Mouse (Mus musculus) left cerebral cortex, postnatal 25 days (tissue): ENCODE measurements around the gene Iyd. TPM values are rescaled to one million over a fixed set of nuclear protein-coding genes. Genes with fewer than 3 reads are reported as not detected.

Source experiments
- DNase-seq, 2 experiments: peaks; one replicate each; pipeline ENCODE4 v3.0.0; 2022; ENCODE audit warnings: low spot score in 2 of 2, mixed read lengths in 1 of 2
- intact Hi-C: fragments of 180-260 bp; cut with DNase I; formaldehyde crosslinking; loops from one replicate; pipeline ENCODE4 v1.15.1; 2025
- total RNA-seq, 2 experiments: library from RNA; stranded (reverse); gene quantifications; 2 replicates each; pipeline ENCODE4 v1.2.3; 2021

The Iyd gene
- total RNA-seq, 2 experiments from 2014 or later = 0.66 TPM; not detected in 1

DNA sequence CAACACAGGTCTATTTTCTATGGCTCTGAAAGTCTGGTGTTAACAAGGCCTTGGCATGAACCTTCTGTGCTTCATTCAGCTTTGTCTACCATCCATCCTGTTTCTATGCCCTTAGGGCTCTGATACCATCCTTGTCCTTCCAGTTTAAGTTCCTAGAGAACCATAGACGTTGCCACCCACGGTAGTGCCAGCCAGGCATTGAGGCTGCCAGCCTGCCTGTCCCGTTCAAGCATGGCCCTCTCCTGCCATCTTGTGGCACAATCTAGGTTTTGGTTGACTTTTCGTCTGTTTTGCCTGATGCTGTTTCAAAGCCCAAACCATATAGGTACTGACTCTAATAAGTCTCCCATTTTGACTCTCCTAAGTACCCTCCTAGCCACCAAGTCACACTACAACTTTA, 8.7 kb upstream of the Iyd start:
- intact Hi-C loops = loop anchor here (1.0 to 5.0 kb wide), 2 partner anchors 198 to 816 kb away; no protein-coding TSS in a partner anchor
- DNase-seq = peak; percentile 88

DNA sequence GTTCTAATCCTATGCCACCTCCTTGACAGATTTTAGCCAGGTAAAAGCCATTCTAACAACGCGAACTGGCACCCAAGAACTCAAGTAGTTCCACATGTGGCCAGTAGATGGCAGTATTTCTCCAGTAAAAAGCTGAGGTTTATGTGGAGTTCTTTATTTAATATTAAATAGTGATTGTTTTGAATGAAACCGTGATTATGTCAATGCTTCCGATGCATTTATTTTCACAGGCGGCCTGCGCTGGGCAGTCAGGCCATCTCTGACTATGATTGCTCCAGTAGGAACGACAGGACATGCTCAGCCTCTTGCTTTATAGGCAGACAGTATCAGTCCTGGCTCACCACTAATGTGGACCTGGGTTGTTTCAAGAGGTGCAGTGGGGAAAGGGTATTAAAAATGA, 5.6 kb upstream of the Iyd start:
- intact Hi-C loops = loop anchor here (2.0 to 5.0 kb wide), 2 partner anchors 410 to 813 kb away; no protein-coding TSS in a partner anchor
- DNase-seq = peak; percentile 43 to 44

DNA sequence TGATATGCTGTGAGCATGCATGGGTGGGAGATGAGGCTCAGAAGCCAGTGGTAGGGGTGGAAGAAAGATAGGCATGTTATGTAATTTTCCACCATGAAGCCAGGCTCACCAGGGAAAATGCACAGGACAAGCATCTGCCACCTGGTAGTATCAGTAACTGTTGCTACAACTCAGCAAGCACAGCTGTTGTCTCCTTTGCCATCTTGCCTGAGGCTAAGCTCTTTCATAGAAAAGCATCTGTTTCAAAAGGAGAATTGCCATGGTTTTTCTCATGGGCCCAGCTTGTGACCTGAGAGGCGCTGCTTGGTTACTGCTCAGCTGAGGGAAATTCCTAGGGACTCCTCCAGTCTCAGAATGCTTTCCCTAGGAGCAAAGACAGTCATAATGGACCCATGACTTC, 3.7 kb upstream of the Iyd start:
- no peak for DNase-seq
- intact Hi-C loops = no loop called here

DNA sequence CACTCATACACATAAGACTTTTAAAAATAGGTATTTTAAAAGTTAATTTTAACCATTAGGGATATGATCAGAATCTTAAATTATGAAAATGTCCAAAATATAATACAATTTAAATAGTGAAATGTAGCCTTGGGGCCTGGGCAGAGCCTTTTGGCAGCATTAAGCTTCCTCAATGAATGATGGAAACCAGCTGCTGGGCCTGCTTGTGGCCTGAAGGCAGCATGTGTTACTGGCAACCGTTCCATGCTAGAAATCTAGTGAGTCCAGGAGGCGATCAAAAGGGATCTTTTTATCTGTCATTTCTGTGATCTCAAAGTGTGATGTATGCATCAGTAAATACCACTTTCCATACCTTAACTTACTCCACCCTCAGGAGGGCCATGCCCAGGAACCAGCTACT, 9.3 kb downstream of the Iyd start:
- no peak for DNase-seq
- intact Hi-C loops = no loop called here

DNA sequence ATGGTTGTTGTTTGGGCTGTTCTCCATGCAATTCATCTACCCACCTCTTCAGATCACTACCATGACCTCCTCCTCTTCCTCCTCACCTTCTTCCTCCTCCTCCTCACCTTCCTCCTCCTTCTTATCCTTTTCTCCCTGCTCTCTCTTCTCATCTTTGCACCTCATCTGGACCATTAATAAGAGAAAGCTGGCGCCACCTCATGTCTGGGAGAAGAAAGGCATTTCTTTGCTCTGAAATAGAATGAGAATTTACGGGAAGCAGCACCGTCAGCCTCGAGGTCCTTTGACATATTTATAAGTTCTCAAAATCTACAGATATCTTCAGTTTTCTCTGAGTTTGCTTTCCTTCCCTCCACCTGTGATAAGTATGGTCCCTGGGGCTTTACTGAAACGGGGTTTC, 15.1 kb downstream of the Iyd start:
- no peak for DNase-seq
- intact Hi-C loops = no loop called here

DNA sequence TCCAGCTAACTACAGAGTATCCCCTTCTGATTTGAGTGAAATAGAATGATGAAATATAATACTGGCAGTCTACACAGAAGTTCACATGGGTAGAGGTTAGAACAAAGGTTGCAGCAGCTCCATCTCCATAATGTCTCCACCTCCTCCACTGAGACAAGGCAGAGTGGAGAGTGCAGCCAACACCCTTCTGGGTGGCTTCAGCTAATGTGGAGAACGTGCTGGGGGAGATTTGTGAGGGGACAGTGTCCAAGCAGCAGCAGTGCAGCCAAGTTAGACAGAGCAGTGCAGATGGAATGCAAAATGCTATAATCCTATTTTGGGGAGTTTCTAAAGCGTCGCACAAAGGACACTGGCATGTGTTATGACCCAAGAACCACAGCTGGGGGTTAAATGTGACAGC, 16.5 kb downstream of the Iyd start:
- no peak for DNase-seq
- intact Hi-C loops = no loop called here

DNA sequence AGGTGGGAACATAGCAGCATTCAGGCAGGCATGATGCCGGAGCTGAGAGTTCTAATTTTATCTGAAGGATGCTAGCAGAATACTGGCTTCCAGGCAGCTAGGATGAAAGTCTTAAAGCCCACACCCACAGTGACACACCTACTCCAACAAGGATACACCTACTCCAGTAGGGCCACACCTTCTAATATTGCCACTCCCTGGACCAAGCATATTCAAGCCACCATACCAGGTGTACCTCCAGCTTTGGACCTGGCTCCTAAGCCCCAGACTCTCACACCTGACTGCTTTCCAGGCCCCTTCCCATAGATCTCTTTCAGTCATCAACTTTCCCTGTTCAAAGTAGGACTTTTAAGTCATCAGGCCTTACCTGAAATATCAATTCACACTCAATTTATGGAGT, 19.1 kb downstream of the Iyd start:
- no peak for DNase-seq
- intact Hi-C loops = no loop called here

DNA sequence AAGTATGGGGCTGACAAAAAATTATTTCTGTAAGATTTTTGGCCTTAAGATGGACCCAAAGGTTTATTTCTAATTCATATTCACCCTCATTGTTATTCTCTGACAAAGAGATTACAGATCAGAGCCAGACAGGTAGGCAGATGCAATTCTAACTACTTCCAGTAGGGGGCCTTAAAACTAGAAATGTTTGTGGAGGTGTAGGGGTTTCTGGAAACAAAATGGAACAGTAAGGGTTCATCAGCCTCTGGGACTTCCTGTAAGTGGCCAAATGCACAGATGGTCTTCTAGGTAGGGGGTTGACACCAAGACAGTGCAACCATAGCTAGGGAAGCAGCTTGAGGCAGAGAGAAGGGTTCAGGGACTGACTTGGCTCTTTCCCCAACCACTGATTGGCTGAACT, 22.1 kb downstream of the Iyd start:
- intact Hi-C loops = no loop called here
- DNase-seq = no peak

DNA sequence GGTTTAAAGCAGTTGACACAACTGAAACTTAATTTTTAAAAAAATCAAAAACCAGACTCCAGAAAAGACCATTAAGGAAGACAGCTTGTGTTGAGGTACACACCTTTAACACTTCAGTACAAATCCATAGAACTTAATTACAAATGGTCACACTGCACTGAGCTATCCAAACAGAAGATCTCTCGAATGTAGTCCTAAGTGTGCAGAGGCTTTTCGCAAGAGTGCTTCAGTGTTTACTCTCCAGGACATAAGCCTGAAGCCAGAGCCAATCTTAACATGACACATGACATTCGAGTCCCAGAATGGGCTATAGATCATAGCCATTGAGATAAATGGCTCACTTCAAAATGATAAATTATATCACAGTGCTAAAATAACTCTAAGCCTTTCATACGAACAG, 25.1 kb downstream of the Iyd start:
- intact Hi-C loops = no loop called here
- DNase-seq = no peak

DNA sequence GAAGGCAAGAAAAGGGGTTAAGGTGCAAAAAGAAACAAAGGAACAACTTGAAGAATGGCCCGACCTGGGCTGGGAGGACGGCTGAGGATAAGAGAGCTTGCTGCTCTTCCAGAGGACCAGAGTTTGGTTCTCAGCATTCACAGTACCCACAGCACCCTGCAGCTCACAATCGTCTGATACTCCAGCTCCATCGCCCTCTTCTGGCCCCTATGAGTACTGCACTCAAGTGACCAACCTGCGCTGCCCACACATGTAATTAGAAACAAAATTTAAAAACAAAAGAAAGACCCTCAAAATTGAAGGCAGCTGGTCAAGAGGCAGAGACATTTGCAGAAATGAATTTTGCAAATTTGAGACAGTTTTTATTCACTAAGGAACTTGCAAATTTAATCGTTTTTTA, 27.8 kb downstream of the Iyd start:
- intact Hi-C loops = no loop called here
- no peak for DNase-seq

DNA sequence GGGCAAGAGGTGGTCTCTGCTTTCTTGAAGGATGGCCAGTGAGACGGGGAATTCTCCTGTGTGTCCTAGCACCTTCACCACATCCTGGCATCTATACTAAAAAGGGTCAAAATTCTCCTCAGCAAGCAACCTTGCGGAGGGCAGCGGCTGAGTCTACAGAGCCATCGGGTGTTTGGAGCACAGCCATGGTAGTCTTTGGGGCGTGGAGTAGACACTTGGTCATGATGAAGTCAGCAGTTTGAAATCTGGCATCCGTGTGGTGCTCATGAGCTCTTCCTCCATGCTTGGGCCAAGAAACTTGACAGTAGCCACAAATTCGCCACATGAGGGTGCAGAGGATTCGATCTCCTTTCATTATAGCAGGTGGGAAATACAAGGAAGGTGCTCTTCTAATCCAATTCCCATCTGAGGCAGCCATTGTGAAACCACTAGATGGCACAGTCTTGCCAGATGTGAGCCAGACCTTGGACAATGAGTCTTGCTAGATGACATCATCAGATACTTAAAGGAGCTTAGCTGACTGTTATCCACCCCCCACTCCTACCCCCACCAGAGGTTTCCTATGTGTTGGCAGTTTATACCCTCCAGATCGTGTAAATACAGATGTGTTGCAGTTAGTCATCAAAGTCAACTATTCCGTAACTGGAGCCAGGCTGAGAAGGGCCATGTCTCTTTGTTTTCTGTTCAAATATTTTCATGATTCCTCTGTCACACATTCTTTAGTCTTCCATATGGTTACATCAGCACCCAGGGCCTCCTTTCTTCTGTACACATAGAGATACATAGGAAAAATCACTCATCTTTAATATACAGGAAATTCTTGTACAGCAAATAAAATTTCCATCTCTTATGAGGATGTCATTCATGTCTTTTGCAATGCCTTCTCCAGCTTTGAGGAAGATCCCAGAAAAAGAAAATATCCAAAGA, 32.9 kb downstream of the Iyd start:
- intact Hi-C loops = loop anchor here (2.0 to 10.0 kb wide), 3 partner anchors 122 to 372 kb away; no protein-coding TSS in a partner anchor
- peak; percentile 27 to 54 for DNase-seq

DNA sequence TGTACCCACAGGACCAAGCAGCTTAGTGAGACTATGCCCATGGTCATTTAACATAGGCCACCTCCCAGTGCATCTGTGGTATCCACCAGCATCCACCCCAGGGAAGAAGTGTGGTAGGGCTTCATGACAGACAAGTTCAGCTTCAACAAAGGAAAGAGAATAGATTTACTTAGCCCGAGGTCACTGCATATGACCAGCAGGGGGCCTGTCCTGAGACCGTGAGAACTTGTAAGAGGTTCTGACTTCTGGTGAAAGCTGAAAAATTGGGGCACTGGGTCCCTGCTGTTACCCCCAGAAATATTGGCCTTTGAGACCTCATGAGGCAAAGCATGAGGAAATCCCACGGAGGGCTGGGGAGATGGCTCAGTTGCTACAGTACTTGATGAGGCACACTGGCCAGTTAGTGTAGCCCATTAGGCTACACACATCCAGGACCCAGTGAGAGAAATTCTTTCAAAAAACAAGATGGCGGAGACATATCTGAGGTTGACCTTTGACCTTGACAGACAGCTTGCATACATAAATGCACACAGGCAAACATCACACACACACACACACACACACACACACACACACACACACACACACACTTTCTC, 34.0 kb downstream of the Iyd start:
- no peak for DNase-seq
- intact Hi-C loops = loop anchor here (2.0 to 10.0 kb wide), 4 partner anchors 121 to 371 kb away; partner anchors contain the start of gene Plekhg1

DNA sequence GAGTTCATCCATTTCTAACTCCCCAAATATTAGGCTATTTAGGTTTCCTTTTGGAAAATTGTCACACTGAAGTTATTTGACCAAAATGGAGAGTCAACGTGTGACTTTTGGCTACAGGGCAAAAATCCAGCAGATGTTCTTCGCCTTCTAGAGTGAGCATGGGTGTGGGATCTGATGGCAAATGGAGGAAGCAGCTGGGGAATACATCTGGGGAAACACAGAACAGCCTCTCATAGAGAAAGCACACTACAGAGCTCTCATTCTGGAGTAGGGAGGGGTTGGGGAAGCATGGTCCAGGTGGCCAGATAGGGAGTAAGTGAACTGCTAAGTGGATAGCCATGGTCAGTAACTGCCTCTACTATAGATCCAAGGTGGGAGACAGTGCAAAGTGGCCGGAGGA, 50.6 kb downstream of the Iyd start:
- intact Hi-C loops = no loop called here
- no peak for DNase-seq

DNA sequence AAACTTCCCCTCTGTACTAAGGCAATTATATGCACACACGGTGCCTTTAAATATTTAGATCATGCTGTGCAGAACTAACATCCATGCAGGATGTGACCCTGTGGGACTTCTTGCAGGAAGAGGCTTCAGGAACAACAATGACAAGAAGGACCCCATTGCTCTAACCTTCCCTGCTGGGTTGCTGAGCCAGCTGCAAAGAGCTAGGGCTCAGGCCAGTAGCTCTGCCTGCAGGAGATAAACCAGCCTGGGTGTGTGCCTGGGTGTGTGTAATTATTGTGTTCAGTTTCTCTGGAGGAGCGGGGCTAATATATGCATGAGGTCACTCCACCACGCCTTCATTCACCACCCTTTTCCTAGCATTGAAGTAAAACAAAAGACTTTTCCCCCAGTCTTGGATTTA, 51.8 kb downstream of the Iyd start:
- DNase-seq = no peak
- intact Hi-C loops = no loop called here

DNA sequence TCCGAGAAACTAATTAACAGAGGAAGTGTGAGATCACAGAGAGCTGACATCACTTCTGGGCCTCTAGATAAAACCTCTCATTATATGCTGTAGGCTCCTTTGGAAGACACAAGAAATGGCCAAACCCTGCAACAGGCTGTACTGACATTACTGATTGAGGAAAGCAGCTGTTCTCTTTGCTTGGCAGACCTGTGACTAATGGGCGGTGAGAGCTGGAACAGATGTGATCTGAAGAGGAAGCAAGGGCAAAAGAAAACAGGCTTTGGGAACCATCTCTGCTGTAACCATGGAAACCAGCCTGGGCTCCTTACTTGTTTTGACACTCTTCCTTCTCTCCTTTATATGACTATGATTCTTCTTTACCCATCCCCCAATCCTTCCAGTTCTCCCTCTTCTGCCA, 56.7 kb downstream of the Iyd start:
- intact Hi-C loops = no loop called here
- no peak for DNase-seq

DNA sequence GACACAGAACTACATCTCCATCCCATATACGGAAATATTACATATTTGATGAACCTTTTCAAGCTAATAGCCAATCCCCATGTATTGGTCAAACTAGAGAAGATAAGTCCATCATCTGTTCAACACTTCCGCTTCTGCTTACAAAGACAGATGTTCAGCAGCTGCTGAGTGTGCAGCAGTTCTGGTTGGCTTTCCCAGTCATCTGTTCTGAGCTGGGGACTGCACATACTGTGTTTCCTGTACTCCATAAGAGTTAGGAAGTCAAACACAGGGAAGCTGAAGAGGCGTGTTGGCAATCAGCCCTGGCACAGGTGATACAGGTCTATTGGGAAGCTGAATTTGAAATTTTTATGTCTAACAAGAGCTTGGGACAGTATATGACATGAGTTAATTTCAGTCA, 57.7 kb downstream of the Iyd start:
- intact Hi-C loops = no loop called here
- DNase-seq = no peak

Other genes starting within 250 kb of the Iyd start
- gene Ppp1r14c, start 174.2 kb upstream of the Iyd start, total RNA-seq = 10 to 100 TPM; 19.8 to 20.5 TPM
- 10 to 100 TPM; 10.1 to 11.1 TPM for gene Plekhg1, start 200.1 kb downstream of the Iyd start, total RNA-seq